Mouse (Mus musculus): Measurements from ENCODE around the gene Arhgap15.

DNA sequence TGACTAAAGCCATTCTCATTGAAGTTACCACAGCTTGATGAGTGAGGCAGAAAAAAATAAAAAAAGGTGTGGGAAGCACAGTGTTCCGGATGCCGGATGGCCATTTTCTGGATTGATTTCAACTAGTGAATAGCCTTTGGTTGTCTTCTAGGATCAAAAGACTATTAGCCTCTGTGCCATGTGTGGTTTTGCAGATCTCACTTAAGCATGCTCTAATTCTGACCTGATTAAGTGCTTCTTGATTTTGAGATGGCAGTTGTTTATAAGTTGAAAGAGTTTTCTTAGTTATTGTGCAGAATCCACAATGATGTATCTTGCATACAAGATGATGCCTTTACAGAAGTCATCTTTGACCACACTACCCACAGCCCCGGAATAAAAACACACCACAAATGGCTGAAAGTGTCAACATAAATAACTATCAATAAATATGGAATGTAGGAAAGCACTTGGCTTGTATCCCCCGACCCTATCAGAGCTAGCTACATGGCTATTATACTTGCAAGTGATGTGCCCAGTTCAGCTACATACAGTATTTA is 537.6 kb downstream of the Arhgap15 start:
- TF ChIP-seq ZC3H11A (IDR thresholded peaks at IDR 0.05; ENCODE audit: low read depth, low read length) (no peak), CTCF (IDR thresholded peaks at IDR 0.05 in 2 of 3, conservative IDR thresholded peaks at IDR 0.05 in 1 of 3; ENCODE audit: control insufficient read depth in 1 of 3, insufficient read depth in 1 of 3, low read depth in 2 of 3, low read length in 3 of 3, poor library complexity in 1 of 3, severe bottlenecking in 1 of 3) (no peak)
